Mouse (Mus musculus): ENCODE results near the gene Trmt2a.
"Not testable (repeated sequence)": the region's sequence is repeated elsewhere in the genome, so short reads cannot be mapped to it uniquely, and the experiment has no call there.

The Trmt2a gene

GRCm38 (mm10) chr16:18289067-18289588 lies 40.6 kb downstream of the Trmt2a start, which contains the start of gene Dgcr8:
Gene Dgcr8, minus strand, starts transcription at chr16:18289246.
- peak; percentile 96 for DNase-seq (ENCODE audit: low spot score)

DNA sequence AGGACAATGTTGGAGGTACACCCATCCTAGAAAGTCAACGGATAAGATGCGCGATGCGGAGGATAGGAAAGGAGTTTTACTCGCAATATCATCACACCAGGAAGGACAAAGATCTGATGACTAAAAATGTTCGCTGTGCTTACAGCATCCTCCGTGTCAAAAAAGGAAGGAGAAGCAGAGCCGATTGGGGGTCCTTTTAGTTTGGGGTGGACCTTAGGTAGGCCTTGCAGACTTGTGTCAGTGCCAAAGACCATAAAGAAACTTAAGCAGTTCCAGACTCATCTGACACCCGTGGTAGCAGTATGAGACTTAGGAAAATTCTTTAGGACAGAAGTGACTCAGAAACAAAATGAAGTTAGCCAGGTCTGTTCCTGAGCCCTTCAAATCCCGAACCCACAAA lies 41.1 kb downstream of the Trmt2a start:
- not testable (repeated sequence) for DNase-seq (ENCODE audit: low spot score)
